Mouse (Mus musculus): Measurements from ENCODE around the gene Zfp526. TPM values are rescaled to one million over a fixed set of nuclear protein-coding genes. Genes with fewer than 3 reads are reported as not detected.
A peak's percentile ranks its signal among the peaks of the same experiment; 100 is the strongest.
"Not testable (repeated sequence)": the region's sequence is repeated elsewhere in the genome, so short reads cannot be mapped to it uniquely, and the experiment has no call there.

The Zfp526 gene
- polyA plus RNA-seq, 1 experiment, result 8.7 TPM

GRCm38 (mm10) chr7:25261896-25262295 lies 40.7 kb downstream of the Zfp526 start:
- H3K27ac ChIP-seq (ENCODE audit: insufficient read depth, low read depth, low read length), result no peak overlapping the region
- H3K27me3 ChIP-seq (ENCODE audit: control insufficient read depth, insufficient read depth, low read length), result no peaks in the 10 kb centered on the region
- peaks cover under 1% of the 10 kb centered on the region; the same call in 1 of the 2 replicates for H3K4me1 ChIP-seq (ENCODE audit: control insufficient read depth, insufficient read depth, insufficient read length, low read length)
- no peak for TF ChIP-seq POLR2A (IDR thresholded peaks at IDR 0.05; ENCODE audit: low read depth, low read length)
- no peak for TF ChIP-seq CTCF (IDR thresholded peaks at IDR 0.05; ENCODE audit: extremely low read depth, insufficient read length, insufficient replicate concordance, low read depth, low read length)
- WGBS, result 77% methylated on average over 1 of the region's 1 CpGs
- no peak overlapping the region for H3K4me3 ChIP-seq (ENCODE audit: low read depth, low read length)
- H3K36me3 ChIP-seq (ENCODE audit: control insufficient read depth, insufficient read depth, low read length), result no peaks in the 10 kb centered on the region

- Histone ChIP-seq H3K4me3 (ENCODE audit: low read depth, low read length) (no peak overlapping the region), H3K36me3 (ENCODE audit: control insufficient read depth, insufficient read depth, low read length) (no peaks in the 10 kb centered on the region), H3K27me3 (ENCODE audit: control insufficient read depth, insufficient read depth, low read length) (no peaks in the 10 kb centered on the region), H3K27ac (ENCODE audit: insufficient read depth, low read depth, low read length) (no peak overlapping the region), H3K4me1 (ENCODE audit: control insufficient read depth, insufficient read depth, insufficient read length, low read length) (peaks cover 1% of the 10 kb centered on the region; the same call in 1 of the 2 replicates)
- TF ChIP-seq POLR2A (IDR thresholded peaks at IDR 0.05; ENCODE audit: low read depth, low read length), result no peak
- no peak for TF ChIP-seq CTCF (IDR thresholded peaks at IDR 0.05; ENCODE audit: extremely low read depth, insufficient read length, insufficient replicate concordance, low read depth, low read length)
- 67% methylated on average over 17 of the region's 17 CpGs for WGBS
Measured at GRCm38 (mm10) chr7:25263968-25264870, 43.0 kb downstream of the Zfp526 start.

- not testable (repeated sequence) for H3K4me1 ChIP-seq (ENCODE audit: control insufficient read depth, insufficient read depth, insufficient read length, low read length); H3K27ac ChIP-seq (ENCODE audit: insufficient read depth, low read depth, low read length); H3K4me3 ChIP-seq (ENCODE audit: low read depth, low read length); H3K36me3 ChIP-seq (ENCODE audit: control insufficient read depth, insufficient read depth, low read length); H3K27me3 ChIP-seq (ENCODE audit: control insufficient read depth, insufficient read depth, low read length)
- 75% methylated on average over 5 of the region's 5 CpGs for WGBS
Measured at GRCm38 (mm10) chr7:25265743-25266142, 44.5 kb downstream of the Zfp526 start.

GRCm38 (mm10) chr7:25266180-25266962 lies 45.1 kb downstream of the Zfp526 start:
- H3K4me3 ChIP-seq (ENCODE audit: low read depth, low read length), result no peak overlapping the region
- peaks cover 7% of the 10 kb centered on the region for H3K4me1 ChIP-seq (ENCODE audit: control insufficient read depth, insufficient read depth, insufficient read length, low read length)
- H3K27ac ChIP-seq (ENCODE audit: insufficient read depth, low read depth, low read length), result no peak overlapping the region
- TF ChIP-seq POLR2A (IDR thresholded peaks at IDR 0.05; ENCODE audit: low read depth, low read length), result no peak
- no peaks in the 10 kb centered on the region for H3K27me3 ChIP-seq (ENCODE audit: control insufficient read depth, insufficient read depth, low read length)
- H3K36me3 ChIP-seq (ENCODE audit: control insufficient read depth, insufficient read depth, low read length), result peaks cover 3% of the 10 kb centered on the region
- 84% methylated on average over 8 of the region's 8 CpGs for WGBS

GRCm38 (mm10) chr7:25267301-25267750 lies 46.1 kb downstream of the Zfp526 start, which contains the start of gene Cic:
TSS of gene Cic (plus strand) at chr7:25267704.
- under 1% methylated on average over 29 of the region's 29 CpGs for WGBS

GRCm38 (mm10) chr7:25267751-25268463 lies 46.7 kb downstream of the Zfp526 start:
- TF ChIP-seq POLR2A (IDR thresholded peaks at IDR 0.05; ENCODE audit: low read depth, low read length), result no peak
- no peak for TF ChIP-seq CTCF (IDR thresholded peaks at IDR 0.05; ENCODE audit: extremely low read depth, insufficient read length, insufficient replicate concordance, low read depth, low read length)
- WGBS, result under 1% methylated on average over 33 of the region's 33 CpGs
- H3K27me3 ChIP-seq (ENCODE audit: control insufficient read depth, insufficient read depth, low read length), result no peaks in the 10 kb centered on the region
- peak overlapping the region; percentile 88 for H3K4me3 ChIP-seq (ENCODE audit: low read depth, low read length)
- peak overlapping the region; percentile 95 for H3K27ac ChIP-seq (ENCODE audit: insufficient read depth, low read depth, low read length)
- H3K4me1 ChIP-seq (ENCODE audit: control insufficient read depth, insufficient read depth, insufficient read length, low read length), result peaks cover 7% of the 10 kb centered on the region
- peaks cover 17% of the 10 kb centered on the region for H3K36me3 ChIP-seq (ENCODE audit: control insufficient read depth, insufficient read depth, low read length)

More at GRCm38 (mm10) chr7:25267301-25267750, 46.1 kb downstream of the Zfp526 start, which contains the start of gene Cic:
- Histone ChIP-seq H3K4me1 (ENCODE audit: control insufficient read depth, insufficient read depth, insufficient read length, low read length) (peaks cover 7% of the 10 kb centered on the region), H3K36me3 (ENCODE audit: control insufficient read depth, insufficient read depth, low read length) (peaks cover 12% of the 10 kb centered on the region), H3K4me3 (ENCODE audit: low read depth, low read length) (peak within 1 kb of the TSS; percentile 88), H3K27ac (ENCODE audit: insufficient read depth, low read depth, low read length) (peak within 1 kb of the TSS; percentile 95), H3K27me3 (ENCODE audit: control insufficient read depth, insufficient read depth, low read length) (no peaks in the 10 kb centered on the region)
- TF ChIP-seq POLR2A (IDR thresholded peaks at IDR 0.05; ENCODE audit: low read depth, low read length) (peak; percentile 15; the same call in 1 of the 2 replicates), CTCF (IDR thresholded peaks at IDR 0.05; ENCODE audit: extremely low read depth, insufficient read length, insufficient replicate concordance, low read depth, low read length) (no peak)

Data from small intestine, adult 2 months (tissue).